Mouse (Mus musculus) 3134 (cell line): ENCODE results near the gene Eya2.

Experiments used
- DNase-seq: peaks from one replicate; pipeline ENCODE4 v3.0.0-alpha.2; 2011; ENCODE audit warnings: low spot score; ENCODE audit not compliant: insufficient read length; ENCODE audit errors: extremely low read depth

Gene Eya2

GRCm38 (mm10) chr2:165812889-165813288 lies 218.1 kb downstream of the Eya2 start:
- DNase-seq, result no peak

GRCm38 (mm10) chr2:165815103-165815880 lies 220.5 kb downstream of the Eya2 start:
- no peak for DNase-seq

GRCm38 (mm10) chr2:165817437-165817836 lies 222.6 kb downstream of the Eya2 start:
- DNase-seq, result no peak

GRCm38 (mm10) chr2:165818570-165818969 lies 223.7 kb downstream of the Eya2 start:
- DNase-seq, result no peak

- DNase-seq, result peak; percentile 41
Measured at GRCm38 (mm10) chr2:165818985-165819948, 224.4 kb downstream of the Eya2 start.

GRCm38 (mm10) chr2:165820073-165820472 lies 225.2 kb downstream of the Eya2 start:
- DNase-seq, result no peak

DNA sequence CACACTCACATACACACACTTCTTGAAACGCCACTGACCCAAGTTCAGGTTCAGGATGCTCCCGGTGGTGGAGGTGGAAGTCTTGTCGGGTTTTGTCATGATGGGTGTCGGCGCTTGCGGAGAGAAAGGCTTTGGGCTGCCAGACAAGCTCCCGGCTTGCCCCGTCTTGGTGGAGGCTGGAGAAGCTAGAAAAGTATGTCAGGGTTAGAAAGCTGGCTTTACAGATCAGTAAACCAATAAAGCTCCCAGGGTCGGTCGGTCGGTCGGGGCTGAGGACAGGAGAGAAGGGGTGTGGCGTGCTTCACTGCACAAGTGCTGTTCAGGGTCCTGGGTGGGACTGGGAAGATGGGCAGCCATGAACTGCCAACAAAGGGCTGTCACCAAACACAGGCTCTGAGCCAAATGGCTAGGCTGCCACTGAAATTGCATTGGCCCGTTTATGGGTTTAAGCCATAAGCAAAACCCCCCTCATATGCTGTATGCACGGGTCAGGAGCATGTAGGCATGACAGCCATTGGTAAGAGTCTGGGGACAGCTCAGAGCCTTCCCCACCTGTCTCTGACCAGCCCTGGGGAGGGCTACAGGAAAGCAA lies 225.8 kb downstream of the Eya2 start:
- DNase-seq, result no peak
